Mouse (Mus musculus) leukemia stem cell, adult 10-12 weeks (primary cell): Measurements from ENCODE around the gene Tmprss3. TPM values are rescaled to one million over a fixed set of nuclear protein-coding genes. Genes with fewer than 3 reads are reported as not detected.

Source experiments
- polyA plus RNA-seq: library from polyadenylated mRNA; stranded (reverse); fragments of >175 nt; gene quantifications from 2 replicates; pipeline ENCODE4 v1.2.3, GENCODE M21; 2012; ENCODE audit warnings: low replicate concordance

Gene Tmprss3
- not detected in 2 replicates for polyA plus RNA-seq

DNA sequence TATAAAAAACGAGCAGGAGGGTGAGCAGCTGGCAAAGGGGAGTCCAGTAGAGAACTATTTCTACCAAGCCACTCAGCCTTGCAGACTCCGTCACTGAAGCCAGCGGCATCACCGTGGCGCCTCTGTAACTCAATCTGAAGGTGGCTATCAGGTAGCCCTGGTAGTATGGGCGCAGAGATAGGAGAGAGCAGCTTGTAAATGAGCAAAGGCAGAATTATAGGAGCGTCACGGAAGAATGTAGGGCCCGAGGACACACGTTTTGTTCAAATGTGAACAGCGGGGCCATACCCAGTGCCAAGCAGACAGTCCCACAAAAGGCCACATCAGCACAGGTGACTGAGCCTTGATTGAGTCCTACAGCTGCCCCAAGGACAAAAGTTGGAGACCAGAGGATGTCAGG, at the start of gene Tmprss3:
TSS of gene Tmprss3 (minus strand) at position 101 of the 400 bp plus-strand sequence.

GRCm38 (mm10) chr17:31207771-31208334, 9.1 kb upstream of the Tmprss3 start, which contains the start of gene Ubash3a:
Gene Ubash3a (plus strand): TSS chr17:31207873.

GRCm38 (mm10) chr17:31165127-31165526, 33.6 kb downstream of the Tmprss3 start, which contains the start of gene Tff1:
Gene Tff1 (minus strand): TSS chr17:31165277.

GRCm38 (mm10) chr17:31144040-31145037, 54.4 kb downstream of the Tmprss3 start, which contains the start of gene Tff2:
Gene Tff2 (minus strand): TSS chr17:31144282.

DNA sequence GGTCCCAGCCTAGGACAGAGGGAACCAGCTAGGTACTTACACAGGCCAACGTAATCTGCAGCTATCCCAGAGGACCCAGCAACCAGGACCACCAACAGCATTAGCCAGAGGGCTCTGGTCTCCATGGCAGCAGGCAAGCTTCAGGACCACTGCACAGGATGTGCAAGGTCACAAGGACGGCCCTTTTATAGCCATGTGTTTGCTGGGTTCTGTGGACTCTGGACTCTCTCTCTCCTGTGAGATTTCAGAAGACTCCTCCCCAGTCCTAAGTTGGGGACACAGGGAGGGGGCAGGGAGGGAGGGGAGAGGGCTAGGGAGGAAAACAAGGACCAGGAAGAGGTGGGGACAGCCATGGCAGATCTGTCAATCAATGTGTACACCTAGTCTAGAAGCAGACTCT, 69.3 kb downstream of the Tmprss3 start, which contains the start of gene Tff3:
TSS of gene Tff3 (minus strand) at position 195 of the 400 bp plus-strand sequence.

Other genes starting within 250 kb of the Tmprss3 start
- not detected in 2 replicates for gene Umodl1, start 244.3 kb downstream of the Tmprss3 start, polyA plus RNA-seq
- gene Abcg1, start 141.3 kb downstream of the Tmprss3 start, polyA plus RNA-seq = 17.0 and 23.7 TPM in 2 replicates
- not detected in 2 replicates for gene Tff3, start 69.3 kb downstream of the Tmprss3 start, polyA plus RNA-seq
- not detected in 2 replicates for gene Tff2, start 54.7 kb downstream of the Tmprss3 start, polyA plus RNA-seq
- gene Tff1, start 33.7 kb downstream of the Tmprss3 start, polyA plus RNA-seq = not detected in 2 replicates
- gene Ubash3a, start 8.9 kb upstream of the Tmprss3 start, polyA plus RNA-seq = 19.0 and 36.9 TPM in 2 replicates
- gene Rsph1, start 78.4 kb upstream of the Tmprss3 start, polyA plus RNA-seq = 0.55 TPM in 2 replicates
- 5.9 and 7.2 TPM in 2 replicates for gene Slc37a1, start 87.8 kb upstream of the Tmprss3 start, polyA plus RNA-seq
- gene Pde9a, start 187.2 kb upstream of the Tmprss3 start, polyA plus RNA-seq = not detected in 2 replicates